ENCODE assay signal across 8 mouse cellular contexts in genomic region chr6:49263847-49264243, GRCm38 (mm10). TPM values are rescaled to one million over a fixed set of nuclear protein-coding genes. Genes with fewer than 3 reads are reported as not detected.
A peak's percentile ranks its signal among the peaks of the same experiment; 100 is the strongest.
DNase-seq lines count a peak whose midpoint lies in the region; ATAC-seq lines count a peak whose summit lies in the region.

TSS of gene Tra2a (minus strand) at chr6:49264033.

- H3K27ac ChIP-seq in heart, embryonic 13.5 days (replicated peaks) = peak within 1 kb of the TSS; percentile 99
- peak within 1 kb of the TSS; percentile 96 for H3K27ac ChIP-seq in liver, embryonic 12.5 days
- H3K27ac ChIP-seq in stomach, embryonic 15.5 days = peak within 1 kb of the TSS; percentile 98

- H3K4me3 ChIP-seq in heart, embryonic 13.5 days = peak within 1 kb of the TSS; percentile 99
- peak within 1 kb of the TSS; percentile 99 for H3K4me3 ChIP-seq in liver, embryonic 12.5 days
- peak within 1 kb of the TSS; percentile 85 for H3K4me3 ChIP-seq in stomach, embryonic 15.5 days (replicated peaks)

- no peaks in the 10 kb centered on the region for H3K9me3 ChIP-seq in heart, embryonic 13.5 days
- H3K9me3 ChIP-seq in liver, embryonic 12.5 days (replicated peaks) = no peaks in the 10 kb centered on the region
- no peaks in the 10 kb centered on the region for H3K9me3 ChIP-seq in stomach, embryonic 15.5 days

- peak; percentile 97 for DNase-seq in CD4-positive helper T cell, adult 2 months (ENCODE audit: low read depth, low spot score)
- DNase-seq in brain, embryonic 18.5 days (ENCODE audit: low read depth, low spot score) = peak; percentile 88
- DNase-seq in kidney, postnatal 10 days = peak; percentile 99
- DNase-seq in natural killer cell, adult 2 months (ENCODE audit: low spot score in 2 of 2) = peak; percentile 96 to 97

- H3K36me3 ChIP-seq in heart, embryonic 13.5 days = no peaks in the 10 kb centered on the region; the same call in 1 of the 2 replicates
- H3K36me3 ChIP-seq in liver, embryonic 12.5 days = peaks cover 13% of the 10 kb centered on the region
- H3K36me3 ChIP-seq in stomach, embryonic 15.5 days = no peaks in the 10 kb centered on the region

- no peaks in the 10 kb centered on the region for H3K27me3 ChIP-seq in heart, embryonic 13.5 days (replicated peaks)
- no peaks in the 10 kb centered on the region for H3K27me3 ChIP-seq in liver, embryonic 12.5 days (replicated peaks)
- H3K27me3 ChIP-seq in stomach, embryonic 15.5 days (replicated peaks) = no peaks in the 10 kb centered on the region

- ATAC-seq in erythroid progenitor cell, adult 5-6 weeks (replicated peaks; ENCODE audit: low FRiP score, poor library complexity, severe bottlenecking) = peak; percentile 98
- ATAC-seq in heart, embryonic 13.5 days (ENCODE audit: extremely low read depth, insufficient number of reproducible peaks, low FRiP score, low TSS enrichment) = peak; percentile 86
- peak; percentile 95 for ATAC-seq in liver, embryonic 12.5 days
- peak; percentile 94 for ATAC-seq in stomach, embryonic 15.5 days (ENCODE audit: insufficient read depth, low FRiP score, low read depth)

- WGBS in heart, embryonic 13.5 days = under 1% methylated on average over 39 of the region's 39 CpGs
- under 1% methylated on average over 39 of the region's 39 CpGs for WGBS in liver, embryonic 12.5 days (ENCODE audit: insufficient replicate concordance)
- under 1% methylated on average over 39 of the region's 39 CpGs for WGBS in stomach, embryonic 15.5 days

- peak within 1 kb of the TSS; percentile 82 for H3K4me2 ChIP-seq in heart, embryonic 13.5 days
- peak within 1 kb of the TSS; percentile 75 for H3K4me2 ChIP-seq in liver, embryonic 12.5 days
- peak within 1 kb of the TSS; percentile 61 for H3K4me2 ChIP-seq in stomach, embryonic 15.5 days

- H3K4me1 ChIP-seq in heart, embryonic 13.5 days = peaks cover 33% of the 10 kb centered on the region
- H3K4me1 ChIP-seq in liver, embryonic 12.5 days = peaks cover 38% of the 10 kb centered on the region
- H3K4me1 ChIP-seq in stomach, embryonic 15.5 days = peaks cover 15% of the 10 kb centered on the region; the same call in 1 of the 2 replicates

- peak within 1 kb of the TSS; percentile 99 for H3K9ac ChIP-seq in heart, embryonic 13.5 days
- peak within 1 kb of the TSS; percentile 98 for H3K9ac ChIP-seq in liver, embryonic 12.5 days
- peak within 1 kb of the TSS; percentile 97 for H3K9ac ChIP-seq in stomach, embryonic 15.5 days

RNA-seq across cellular contexts. Expression of gene Tra2a, which starts in this region (rescaled TPM):
- total RNA-seq in erythroid progenitor cell, adult 5-6 weeks (2015; ENCODE audit: low replicate concordance) = 176 and 196 TPM in 2 replicates
- 116 and 133 TPM in 2 replicates for total RNA-seq in erythroid progenitor cell, adult 5-6 weeks (2017; ENCODE audit: low replicate concordance)
- polyA plus RNA-seq in heart, embryonic 13.5 days (2015; fragmentation: Nextera tagmentation; extraction: Ambion mirVana) = 57.7 and 67.6 TPM in 2 replicates
- polyA plus RNA-seq in liver, embryonic 12.5 days (2016; fragmentation: Nextera tagmentation; extraction: Ambion mirVana) = 57.7 and 63.0 TPM in 2 replicates
- 92.7 and 95.4 TPM in 2 replicates for polyA plus RNA-seq in stomach, embryonic 15.5 days (2015; fragmentation: Nextera tagmentation; extraction: Ambion mirVana)

Comparison
In these comparisons a context has a peak if more than half of its experiments do, and no peak if none do; other contexts are left out.
1. Peak in every context shown above with its lines: DNase-seq, ATAC-seq, H3K4me3 ChIP-seq and H3K27ac ChIP-seq.